Mouse (Mus musculus): ENCODE measurements at regions not wholly inside any gene's neighbourhood (a gene's known extent, or its start where the extent isn't known, plus 50 kb on each side); places are given as distances from the start of the nearest gene placed in this dataset.
A peak's percentile ranks its signal among the peaks of the same experiment; 100 is the strongest.

GRCm38 (mm10) chr2:33985316-33985715 is 97.6 kb upstream of the Mvb12b start:
- peak in 1 of 2 experiments; percentile 10 for DNase-seq (ENCODE audit: low spot score in 2 of 2)

GRCm38 (mm10) chr2:33983112-33983748 is 95.5 kb upstream of the Mvb12b start:
- no peak for DNase-seq (ENCODE audit: low spot score in 2 of 2)

GRCm38 (mm10) chr2:33981936-33982335 is 94.2 kb upstream of the Mvb12b start:
- DNase-seq (ENCODE audit: low spot score in 2 of 2), result no peak

- no peak for DNase-seq (ENCODE audit: low spot score in 2 of 2)
Measured at GRCm38 (mm10) chr2:33981321-33981720, 93.6 kb upstream of the Mvb12b start.

- DNase-seq (ENCODE audit: low spot score in 2 of 2), result no peak
Measured at GRCm38 (mm10) chr2:33980884-33981283, 93.1 kb upstream of the Mvb12b start.

- no peak for DNase-seq (ENCODE audit: low spot score in 2 of 2)
Measured at GRCm38 (mm10) chr2:33979276-33979675, 91.5 kb upstream of the Mvb12b start.

- no peak for DNase-seq (ENCODE audit: low spot score in 2 of 2)
Measured at GRCm38 (mm10) chr2:33978550-33978949, 90.8 kb upstream of the Mvb12b start.

GRCm38 (mm10) chr2:33977576-33978352 is 90.0 kb upstream of the Mvb12b start:
- peak in 1 of 2 experiments; percentile 17 for DNase-seq (ENCODE audit: low spot score in 2 of 2)

- DNase-seq (ENCODE audit: low spot score in 2 of 2), result peak in 1 of 2 experiments; percentile 10
Measured at GRCm38 (mm10) chr2:33977151-33977550, 89.4 kb upstream of the Mvb12b start.

- DNase-seq (ENCODE audit: low spot score in 2 of 2), result peak in 1 of 2 experiments; percentile 9
Measured at GRCm38 (mm10) chr2:33976183-33976582, 88.4 kb upstream of the Mvb12b start.

- DNase-seq (ENCODE audit: low spot score in 2 of 2), result peak in 1 of 2 experiments; percentile 21
Measured at GRCm38 (mm10) chr2:33975423-33976127, 87.8 kb upstream of the Mvb12b start.

GRCm38 (mm10) chr2:33974737-33975422 is 87.1 kb upstream of the Mvb12b start:
- DNase-seq (ENCODE audit: low spot score in 2 of 2), result peak in 1 of 2 experiments; percentile 13

- peak in 1 of 2 experiments; percentile 11 for DNase-seq (ENCODE audit: low spot score in 2 of 2)
Measured at GRCm38 (mm10) chr2:33974031-33974430, 86.3 kb upstream of the Mvb12b start.

- DNase-seq (ENCODE audit: low spot score in 2 of 2), result peak; percentile 60 to 69
Measured at GRCm38 (mm10) chr2:33973213-33973834, 85.6 kb upstream of the Mvb12b start.

GRCm38 (mm10) chr2:33966984-33967421 is 79.3 kb upstream of the Mvb12b start:
- DNase-seq (ENCODE audit: low spot score in 2 of 2), result peak in 1 of 2 experiments; percentile 53

- DNase-seq (ENCODE audit: low spot score in 2 of 2), result no peak
Measured at GRCm38 (mm10) chr2:33966389-33966983, 78.7 kb upstream of the Mvb12b start.

GRCm38 (mm10) chr2:33964096-33964495 is 76.3 kb upstream of the Mvb12b start:
- DNase-seq (ENCODE audit: low spot score in 2 of 2), result no peak

GRCm38 (mm10) chr2:33962355-33963037 is 74.8 kb upstream of the Mvb12b start:
- DNase-seq (ENCODE audit: low spot score in 2 of 2), result no peak

- no peak for DNase-seq (ENCODE audit: low spot score in 2 of 2)
Measured at GRCm38 (mm10) chr2:33961566-33961965, 73.8 kb upstream of the Mvb12b start.

GRCm38 (mm10) chr2:33957754-33958153 is 70.0 kb upstream of the Mvb12b start:
- no peak for DNase-seq (ENCODE audit: low spot score in 2 of 2)
